Mouse (Mus musculus) fibroblast of lung, adult 2 months (primary cell): ENCODE measurements around the gene Bglap3.
"Not testable (repeated sequence)": the region's sequence is repeated elsewhere in the genome, so short reads cannot be mapped to it uniquely, and the experiment has no call there.

ENCODE experiments used
- DNase-seq: peaks from one replicate; pipeline ENCODE4 v3.0.0-alpha.2; 2011; ENCODE audit warnings: low read depth

Gene Bglap3

DNA sequence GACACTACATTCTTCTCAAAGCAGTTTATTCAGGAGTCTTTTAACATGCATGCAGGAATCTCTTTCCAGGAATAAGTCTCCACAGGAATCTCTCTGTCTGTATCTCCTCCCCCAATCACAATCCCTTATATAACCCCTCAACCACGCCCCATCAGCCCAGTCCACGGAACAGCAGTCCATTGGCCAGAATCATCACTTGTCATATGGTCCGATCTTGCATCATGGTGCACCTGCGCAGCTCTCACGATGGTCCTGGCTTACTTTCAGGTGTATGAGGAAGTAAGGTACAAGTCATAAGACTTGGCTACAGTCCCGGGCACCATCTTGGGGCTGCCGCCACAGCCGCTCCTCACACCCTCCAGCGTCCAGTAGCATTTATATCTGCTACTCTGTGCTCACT is at the start of gene Bglap3:
Gene Bglap3, minus strand, starts transcription at position 101 of the 400 bp plus-strand sequence.
- DNase-seq: not testable (repeated sequence)

DNA sequence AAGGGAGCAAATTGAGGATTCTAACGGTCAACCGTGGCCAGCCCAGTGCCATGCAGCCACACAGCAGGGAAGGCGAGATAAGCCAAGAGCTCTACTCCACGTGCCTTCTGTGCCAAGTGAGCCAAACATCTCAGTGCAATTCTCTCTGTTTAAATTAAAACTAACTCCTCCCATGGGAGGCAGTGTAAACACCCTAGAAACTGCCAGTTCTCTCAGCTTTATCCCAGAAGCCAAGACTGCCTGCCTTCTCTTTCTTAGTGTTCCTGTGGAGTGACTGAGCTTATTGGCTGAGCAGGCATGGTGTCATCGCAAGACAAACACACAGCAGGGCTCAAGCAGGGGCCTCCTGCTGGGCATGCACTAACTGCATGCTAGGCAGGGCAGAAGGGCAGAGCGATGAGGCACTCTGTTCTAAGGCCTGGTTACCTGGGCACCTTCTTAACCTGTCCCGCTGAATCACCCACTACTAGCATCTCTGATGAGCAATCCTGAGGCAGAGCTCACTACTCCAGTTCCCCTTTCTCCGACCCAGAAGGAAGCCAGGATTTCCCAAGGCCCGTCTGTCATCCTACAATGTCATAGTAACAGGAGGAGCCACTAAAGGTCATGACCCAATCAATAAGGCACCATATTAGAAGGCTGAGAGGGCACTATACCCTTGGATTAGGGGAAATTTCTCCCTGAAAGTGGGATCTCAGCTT is 49.6 kb upstream of the Bglap3 start:
- DNase-seq: no peak

DNA sequence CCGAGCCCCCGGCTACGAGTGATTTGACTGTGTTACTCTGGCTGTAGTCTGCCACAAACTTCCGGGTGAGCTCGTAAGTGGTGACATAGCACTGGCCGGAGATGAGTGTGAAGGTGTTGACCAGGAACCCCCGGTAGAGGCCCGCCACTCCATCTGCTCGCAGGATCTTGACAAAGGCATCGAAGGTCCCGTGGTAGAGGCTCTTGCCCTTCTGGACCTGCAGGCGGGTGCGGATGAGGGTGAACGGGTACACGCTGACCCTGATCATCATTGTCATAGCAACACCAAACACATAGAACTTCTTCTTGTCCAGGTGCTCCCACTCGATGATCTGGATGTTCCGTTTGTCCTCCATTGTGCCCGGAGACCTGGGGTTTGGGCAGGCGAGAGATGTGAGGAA is 48.2 kb upstream of the Bglap3 start:
- DNase-seq: no peak

DNA sequence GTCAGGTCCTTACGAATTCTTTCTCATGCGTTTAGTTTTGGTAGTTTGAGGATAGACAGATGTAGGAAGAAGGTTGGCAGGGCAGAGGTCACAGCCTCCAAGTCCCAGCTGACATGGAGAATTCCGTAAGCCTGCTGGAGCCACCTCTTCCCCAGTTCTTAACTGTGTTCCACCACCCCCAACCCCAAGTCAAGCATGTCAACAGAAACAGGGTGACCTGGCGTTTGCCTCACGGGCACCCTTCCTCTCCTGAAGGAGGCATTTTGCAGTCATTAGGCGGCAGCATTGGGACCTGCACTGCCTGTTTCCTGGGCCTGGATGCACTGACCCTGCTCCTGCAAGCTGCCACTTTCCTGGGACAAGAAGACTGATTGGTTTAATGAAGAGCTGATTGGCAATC is 45.5 kb upstream of the Bglap3 start:
- DNase-seq: no peak

DNA sequence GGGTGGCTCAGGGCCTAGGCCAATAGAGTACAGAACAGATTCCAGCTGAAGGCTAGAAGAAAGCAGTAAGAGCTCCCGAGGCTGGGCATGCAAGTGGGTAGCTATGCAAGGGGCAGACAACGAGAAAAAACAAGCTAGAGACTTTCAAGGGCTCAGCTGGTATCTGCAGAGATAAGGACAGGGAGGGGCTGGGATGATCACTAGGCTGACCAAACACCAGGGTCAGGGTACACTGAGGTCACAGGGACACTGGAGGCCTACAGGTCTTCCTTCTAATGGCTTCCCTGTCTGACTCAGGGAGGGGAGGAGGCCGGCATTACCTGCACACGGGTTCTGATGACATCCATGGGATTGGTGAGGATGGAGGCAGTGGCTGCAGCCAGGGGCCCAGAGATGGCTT is 43.1 kb upstream of the Bglap3 start:
- no peak for DNase-seq

DNA sequence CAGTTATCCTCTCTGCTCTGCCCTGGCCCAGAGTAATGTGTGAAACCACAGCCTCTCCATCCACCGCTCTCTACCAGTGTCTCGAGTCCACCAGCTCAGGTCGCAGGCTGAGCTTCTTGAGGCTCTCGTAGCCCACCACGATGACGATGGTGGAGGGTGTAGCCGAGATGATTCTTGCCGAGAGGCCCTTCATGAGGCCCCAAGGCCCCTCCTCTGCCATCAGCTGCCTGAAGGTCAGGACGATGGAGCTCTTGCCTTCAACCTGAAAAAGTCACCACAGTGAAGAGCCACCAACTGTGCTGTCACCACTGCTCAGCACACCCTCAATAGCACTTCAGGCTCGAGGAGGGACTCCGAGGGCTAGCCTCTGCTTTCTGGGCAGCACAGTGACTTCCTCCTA is 40.1 kb upstream of the Bglap3 start:
- DNase-seq: no peak

DNA sequence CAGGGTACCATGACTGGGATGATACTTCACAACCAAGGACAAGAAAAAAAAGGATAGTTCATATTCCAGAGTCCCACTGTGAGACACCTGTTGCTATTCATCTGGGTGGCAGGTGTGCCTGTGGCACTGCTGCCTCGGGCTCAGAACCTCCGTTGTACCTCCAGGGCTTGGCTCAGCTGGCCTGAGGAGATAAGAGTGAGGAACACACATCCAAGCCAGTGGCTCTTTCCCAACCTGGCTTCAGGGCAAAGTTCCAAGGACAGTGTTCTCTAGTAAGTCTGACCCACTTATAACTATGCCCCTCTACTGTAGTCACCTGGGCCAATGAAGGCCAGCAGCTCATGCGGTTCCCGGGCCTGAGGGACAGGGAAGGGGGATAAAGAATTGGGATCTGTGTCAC is 39.1 kb upstream of the Bglap3 start:
- no peak for DNase-seq

DNA sequence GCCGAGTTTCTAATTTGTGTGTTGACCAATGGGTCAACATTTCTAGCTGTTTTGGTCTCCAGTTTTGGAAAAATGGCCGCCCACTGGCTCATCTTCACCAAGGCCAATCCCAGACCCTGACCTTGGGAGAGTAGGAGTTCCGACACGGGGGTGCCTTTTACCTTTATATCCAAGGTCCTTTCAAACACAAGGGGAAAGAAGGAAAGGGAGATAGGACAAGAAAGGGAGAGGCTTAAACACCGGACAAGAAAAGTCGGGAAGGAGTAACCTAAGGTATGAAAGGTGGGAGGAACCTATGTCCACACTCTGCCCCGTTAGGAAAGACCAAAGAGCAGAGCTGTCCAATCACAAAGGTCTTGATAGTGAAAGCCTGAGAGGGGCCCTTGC is 38.1 kb upstream of the Bglap3 start:
- no peak for DNase-seq

DNA sequence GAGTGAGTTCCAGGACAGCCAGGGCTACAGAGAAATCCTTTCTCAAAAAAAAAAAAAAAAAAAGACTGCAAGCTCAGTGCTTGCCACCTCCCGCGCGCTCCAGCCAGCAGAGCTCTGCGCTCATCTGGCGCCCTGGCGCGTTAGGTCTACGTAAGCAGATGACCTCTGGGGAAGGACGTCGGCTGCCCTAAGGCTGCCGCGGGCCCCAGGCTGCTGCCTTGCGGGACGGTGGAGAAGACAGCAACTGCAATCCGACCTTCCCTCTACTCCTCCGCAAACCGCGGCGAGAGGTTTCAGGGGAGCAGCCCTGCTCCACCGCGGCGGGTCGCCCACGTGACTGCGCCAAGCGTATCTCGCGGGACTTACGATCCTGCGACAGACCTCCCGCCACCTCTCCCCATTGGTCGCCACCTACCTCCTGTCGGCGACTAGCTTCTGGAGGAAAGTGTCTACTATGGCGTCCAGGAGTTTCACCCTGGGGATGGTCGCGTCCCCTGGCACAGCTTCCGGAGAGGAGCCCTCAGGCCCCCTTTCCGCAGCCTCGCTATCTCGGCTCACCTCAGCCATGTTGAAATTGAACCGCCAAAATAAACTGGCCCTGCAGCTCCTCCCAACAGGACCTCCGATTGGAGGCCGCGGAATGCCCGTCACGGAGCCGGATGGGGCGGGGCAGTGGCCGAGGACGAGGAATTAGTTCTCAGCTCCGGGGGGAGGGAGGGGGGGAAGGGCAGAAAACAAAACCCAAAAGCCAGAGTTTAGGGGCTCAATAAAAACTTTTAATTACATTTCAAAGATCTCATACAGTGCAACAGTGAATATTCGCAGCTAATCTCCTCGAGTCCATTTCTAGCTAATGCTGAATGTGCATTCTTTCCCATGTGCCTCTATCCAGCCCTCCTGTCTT is 37.5 kb upstream of the Bglap3 start, which contains the start of gene Pmf1:
Gene Pmf1, minus strand, starts transcription at position 591 of the 904 bp plus-strand sequence.
- DNase-seq: peak; percentile 90

DNA sequence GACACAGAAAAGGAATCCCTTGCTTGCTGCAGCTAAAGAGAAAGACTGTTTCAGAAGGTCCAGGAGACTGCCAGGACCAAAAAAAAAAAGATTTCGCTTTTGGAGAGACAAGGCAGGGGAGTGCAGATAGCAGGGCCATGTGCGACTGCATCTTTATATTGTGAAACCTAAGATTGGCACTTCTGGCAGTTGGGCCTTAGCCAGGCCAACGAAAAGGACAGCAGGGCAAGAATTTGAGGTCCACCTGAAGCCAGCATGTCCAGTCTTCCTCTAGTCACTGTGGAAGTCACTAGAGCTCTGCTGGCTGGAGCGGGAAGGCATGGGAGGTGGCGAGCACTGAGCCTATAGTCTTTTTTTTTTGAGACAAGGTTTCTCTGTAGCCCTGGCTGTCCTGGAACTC is 36.4 kb upstream of the Bglap3 start:
- no peak for DNase-seq

DNA sequence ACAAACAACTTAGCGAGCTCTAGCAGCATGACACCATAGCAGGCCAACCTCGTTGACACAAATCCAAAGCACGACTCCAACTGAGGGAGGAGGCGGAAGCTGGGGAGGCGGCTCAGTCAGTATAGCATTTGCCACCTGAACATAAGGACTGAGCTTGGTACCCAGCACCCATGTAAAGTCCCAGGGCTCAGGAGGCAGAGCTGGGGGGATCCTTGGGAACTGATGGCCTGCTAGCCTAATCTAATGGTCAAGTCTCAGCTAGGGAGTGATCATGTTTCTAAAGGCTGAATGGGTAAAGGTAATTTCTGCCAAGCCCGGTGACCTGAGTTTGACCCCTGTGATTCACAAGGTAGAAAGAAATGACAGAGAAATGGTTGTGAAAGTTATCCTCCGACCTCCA is 35.0 kb upstream of the Bglap3 start:
- DNase-seq: no peak

DNA sequence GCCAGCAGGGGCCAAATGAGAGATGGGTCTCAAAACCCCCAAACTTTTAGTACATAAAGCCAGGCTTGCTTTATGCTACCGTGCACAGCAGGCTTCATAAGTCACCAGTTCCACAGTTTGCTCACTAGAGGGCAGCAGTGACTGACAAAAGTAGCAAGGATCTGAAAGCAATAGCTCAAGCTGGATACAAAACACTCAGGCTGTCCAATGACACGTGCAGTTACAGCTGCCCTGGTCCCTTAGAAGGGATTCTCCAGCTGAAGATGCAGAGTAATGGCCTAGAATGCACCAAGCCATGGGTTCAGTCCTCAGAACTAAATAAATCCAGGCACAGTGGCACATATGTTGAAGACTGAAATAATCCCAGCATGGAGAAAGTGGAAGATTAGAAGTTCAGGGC is 34.5 kb upstream of the Bglap3 start:
- peak; percentile 52 for DNase-seq

DNA sequence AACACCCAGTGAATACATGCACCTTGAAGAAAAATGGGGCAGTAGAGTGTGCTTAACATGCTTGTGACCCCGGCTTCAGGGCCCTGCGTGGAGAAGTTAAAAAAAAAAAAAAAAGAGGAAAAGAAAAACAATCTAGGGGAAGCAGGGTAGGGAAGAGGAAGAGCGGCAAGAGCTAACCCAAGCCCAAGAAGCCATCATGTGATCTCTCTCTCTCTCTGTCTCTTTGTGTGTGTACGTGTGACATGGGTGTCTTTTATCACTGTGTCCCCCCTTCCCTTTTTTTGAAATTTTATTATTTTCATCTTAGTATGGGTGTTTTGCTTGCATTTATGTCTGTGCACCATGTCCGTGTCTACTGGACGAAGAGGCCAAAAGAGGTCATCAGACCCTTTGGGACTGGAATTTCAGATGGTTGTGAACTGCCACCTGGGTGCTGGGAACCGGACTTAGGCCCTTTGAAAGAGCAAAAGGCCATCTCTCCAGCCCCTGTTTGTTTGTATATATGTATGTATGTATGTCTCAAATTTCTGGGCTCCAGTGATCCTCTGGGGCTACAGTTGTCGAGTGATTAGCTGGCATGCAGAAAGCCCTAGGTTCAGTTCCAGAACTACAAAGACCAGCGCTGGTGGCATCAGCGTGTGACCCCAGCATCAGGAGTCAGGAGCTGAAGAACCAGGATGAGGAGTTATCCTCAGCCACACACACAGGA is 31.1 kb upstream of the Bglap3 start:
- no peak for DNase-seq

DNA sequence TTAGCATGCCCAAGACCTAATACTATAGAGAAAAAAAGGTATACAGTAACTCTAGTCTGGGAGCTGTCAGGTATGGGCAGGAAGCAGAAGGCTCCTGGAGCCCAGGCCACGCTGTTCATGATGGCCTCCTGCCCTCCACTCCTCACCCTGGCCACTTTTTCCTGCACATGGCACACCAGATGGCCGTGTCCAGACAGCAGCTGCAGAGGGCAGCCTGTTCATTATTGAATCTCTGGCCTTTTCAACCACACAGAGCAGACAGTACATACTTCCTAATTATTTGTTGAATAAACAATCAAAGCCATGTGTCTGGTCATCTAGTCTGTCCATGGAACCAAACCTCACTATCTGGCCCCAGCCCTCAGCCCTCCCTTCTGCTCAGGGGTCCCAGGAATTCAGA is 26.1 kb upstream of the Bglap3 start:
- DNase-seq: no peak

DNA sequence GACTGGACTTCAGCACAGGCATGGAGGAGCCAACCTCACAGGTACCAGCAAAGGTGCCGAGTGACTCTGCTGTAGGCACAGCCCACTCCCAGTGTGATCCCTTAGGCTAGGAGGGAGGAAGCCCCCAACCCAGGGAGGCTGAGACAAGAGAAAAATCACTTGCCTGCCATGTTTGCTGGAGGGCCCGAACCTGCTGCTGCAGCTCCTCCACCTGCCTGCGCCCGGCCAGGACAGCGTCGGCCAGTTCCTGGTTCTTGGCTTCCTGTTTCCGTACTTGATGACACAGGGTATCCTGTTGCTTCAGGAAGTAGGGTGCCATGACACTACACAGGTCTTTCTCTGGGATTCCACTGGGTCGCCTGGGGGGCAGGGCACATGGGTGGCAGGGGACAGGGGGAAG is 23.2 kb upstream of the Bglap3 start:
- no peak for DNase-seq

DNA sequence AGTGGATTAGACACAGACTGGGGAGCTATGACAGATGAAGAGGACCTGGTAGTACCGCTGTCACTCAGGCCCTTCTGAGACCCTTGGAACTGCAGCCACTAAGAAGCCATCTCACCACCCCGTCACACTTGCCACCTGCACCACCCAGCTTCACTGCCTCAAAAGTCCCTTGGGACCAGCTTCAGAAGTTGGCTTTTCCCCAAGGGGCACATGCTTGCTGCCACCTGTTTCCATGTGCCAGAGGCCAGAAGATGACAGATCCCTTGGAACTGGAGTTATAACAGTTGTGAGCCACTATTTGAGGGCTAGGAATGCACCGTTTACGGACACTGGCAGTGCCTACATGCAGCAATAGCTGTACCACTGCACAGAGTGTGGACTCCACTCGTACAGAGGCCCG is 22.7 kb upstream of the Bglap3 start:
- no peak for DNase-seq

DNA sequence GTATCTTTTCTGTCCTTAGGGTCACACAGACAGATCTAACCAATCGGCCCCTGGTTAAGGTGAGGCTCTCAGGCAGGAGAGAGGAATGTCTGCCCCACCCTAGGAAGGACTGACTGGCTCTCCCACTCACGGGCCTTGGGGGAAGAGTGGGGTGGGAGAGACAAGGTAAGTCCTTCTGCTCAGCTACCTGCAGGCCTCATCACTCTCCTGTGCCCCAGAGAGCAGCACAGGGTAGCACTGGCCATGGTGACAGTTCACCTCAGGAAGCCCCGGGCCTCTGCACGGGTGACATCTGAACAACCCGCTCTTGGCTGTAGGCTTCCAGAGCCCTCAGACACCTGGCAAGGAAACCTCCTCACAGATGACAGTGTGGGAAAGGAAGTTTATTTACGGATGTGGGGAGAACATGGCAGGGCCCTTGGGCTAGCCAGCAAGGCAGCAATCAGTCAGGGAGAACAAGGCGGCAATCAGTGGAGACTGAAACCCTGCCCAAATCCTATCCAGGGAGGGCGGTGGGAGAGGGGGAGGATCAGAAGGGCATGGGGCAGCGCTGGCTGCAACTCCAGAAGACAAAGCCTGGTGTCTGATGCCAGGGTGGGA is 21.3 kb upstream of the Bglap3 start:
- DNase-seq: no peak

DNA sequence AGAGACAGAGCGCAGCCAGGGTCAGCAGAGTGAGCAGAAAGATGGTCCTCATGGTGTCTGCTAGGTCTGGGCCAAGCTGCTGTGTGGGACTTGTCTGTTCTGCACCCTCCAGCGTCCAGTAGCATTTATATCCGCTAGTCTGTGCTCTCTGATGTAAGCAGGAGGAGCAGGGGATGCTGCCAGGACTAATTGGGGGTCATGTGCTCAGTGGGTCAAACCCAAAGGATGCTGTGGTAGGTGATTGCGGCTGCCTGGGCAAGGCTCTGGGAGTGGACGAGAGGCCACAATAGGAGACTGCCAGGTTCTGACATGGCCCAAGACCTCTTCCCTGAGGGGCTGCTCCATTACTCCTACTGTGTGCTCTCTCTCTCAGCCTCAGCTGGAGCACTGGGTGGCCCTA is 11.8 kb upstream of the Bglap3 start, which contains the start of gene Bglap:
Gene Bglap, minus strand, starts transcription at position 101 of the 400 bp plus-strand sequence.
- no peak for DNase-seq

DNA sequence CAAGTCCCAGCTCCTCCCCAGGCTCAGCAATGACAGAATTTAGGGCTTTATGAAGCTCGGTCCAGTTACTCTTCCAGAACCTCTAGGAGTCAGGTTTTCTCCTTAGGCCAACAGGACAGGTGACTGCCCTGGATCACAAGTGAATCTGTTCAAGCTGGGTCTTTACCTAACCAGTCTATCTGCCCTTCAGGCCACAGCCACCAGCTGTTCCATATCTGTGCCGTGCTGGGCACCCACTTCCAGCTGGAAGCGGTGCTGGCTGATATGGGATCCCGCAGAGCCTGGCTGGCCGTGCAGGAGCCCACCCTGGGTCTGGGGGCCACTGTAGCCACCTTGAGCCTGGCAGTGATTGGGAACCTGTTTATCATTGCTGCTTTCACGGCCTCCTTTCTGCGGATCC is 9.8 kb upstream of the Bglap3 start:
- not testable (repeated sequence) for DNase-seq

DNA sequence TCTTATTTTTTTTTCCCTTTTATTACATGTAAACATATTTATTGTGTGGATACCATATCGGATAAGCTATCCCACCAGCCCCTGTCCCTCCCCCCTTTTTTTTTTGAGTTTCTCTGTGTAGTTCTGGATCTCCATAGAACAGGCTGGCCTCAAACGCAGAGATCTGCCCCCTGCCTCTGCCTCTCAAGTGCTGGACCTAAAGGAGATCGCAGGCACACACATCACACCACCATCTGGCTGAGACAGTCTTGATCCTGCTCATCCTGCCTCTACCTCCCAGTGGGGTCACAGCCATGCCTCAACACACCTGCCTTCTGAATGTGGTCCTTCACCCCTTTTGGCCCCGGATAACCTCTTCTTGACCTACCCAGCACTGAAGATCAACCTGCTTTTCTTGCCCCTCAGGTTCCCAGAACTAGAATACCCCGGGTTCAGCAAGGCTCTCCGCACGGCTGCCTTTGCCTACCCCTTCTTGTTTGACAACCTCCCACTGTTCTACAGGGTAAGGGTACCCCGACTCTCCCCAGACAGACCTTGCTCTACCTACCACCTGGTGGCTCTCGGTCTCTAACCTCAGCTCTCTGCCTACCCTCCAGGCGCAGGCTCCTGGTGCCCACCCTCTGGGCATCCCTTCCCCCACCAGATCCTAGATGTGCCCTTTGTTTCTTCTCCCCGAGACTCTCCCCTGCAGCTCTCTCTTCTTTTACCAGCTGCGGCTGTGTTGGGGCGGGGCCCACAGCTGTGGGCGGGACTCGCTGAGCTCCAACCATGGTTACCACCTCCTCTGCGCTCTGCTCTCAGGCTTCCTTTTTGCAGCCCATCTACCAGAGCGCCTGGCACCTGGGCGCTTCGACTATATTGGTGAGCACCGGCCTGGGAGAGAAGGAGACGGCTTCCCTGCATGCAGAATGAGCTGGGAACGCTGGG is 9.1 kb upstream of the Bglap3 start:
- not testable (repeated sequence) for DNase-seq

DNA sequence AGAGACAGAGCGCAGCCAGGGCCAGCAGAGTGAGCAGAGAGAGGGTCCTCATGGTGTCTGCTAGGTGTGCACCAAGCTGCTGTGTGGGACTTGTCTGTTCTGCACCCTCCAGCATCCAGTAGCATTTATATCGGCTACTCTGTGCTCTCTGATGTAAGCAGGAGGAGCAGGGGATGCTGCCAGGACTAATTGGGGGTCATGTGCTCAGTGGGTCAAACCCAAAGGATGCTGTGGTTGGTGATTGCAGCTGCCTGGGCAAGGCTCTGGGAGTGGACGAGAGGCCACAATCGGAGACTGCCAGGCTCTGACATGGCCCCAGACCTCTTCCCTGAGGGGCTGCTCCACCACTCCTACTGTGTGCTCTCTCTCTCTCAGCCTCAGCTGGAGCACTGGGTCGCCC is 6.1 kb upstream of the Bglap3 start, which contains the start of gene Bglap2:
Gene Bglap2, minus strand, starts transcription at position 101 of the 400 bp plus-strand sequence.
- not testable (repeated sequence) for DNase-seq
